Mouse (Mus musculus) MEL (cell line): ENCODE measurements around the gene Btbd19. TPM values are rescaled to one million over a fixed set of nuclear protein-coding genes. Genes with fewer than 3 reads are reported as not detected.

Source experiments
- DNase-seq: peaks from one replicate; pipeline ENCODE4 v3.0.0; 2011; ENCODE audit warnings: low read depth, low spot score
- H3K27ac ChIP-seq: 2 replicates; pipeline ENCODE4 v1.5.1; 2012; ENCODE audit warnings: low read depth, mild to moderate bottlenecking, control low read depth, low read length, moderate library complexity; ENCODE audit not compliant: control insufficient read depth
- H3K27me3 ChIP-seq, 2 experiments: fragments of 150-350 bp in 1 of 2; sonication (generic) in 1 of 2; 2 replicates each; pipeline ENCODE4 v1.6.1; 2012; ENCODE audit warnings: low read length in 2 of 2, mild to moderate bottlenecking in 2 of 2, improper control_type of control experiment in 1 of 2, moderate library complexity in 1 of 2; ENCODE audit not compliant: insufficient read depth in 2 of 2, control insufficient read depth in 1 of 2
- H3K36me3 ChIP-seq, 2 experiments: 2 replicates each; pipeline ENCODE4 v1.6.1; 2012 to 2014; ENCODE audit warnings: low read length in 2 of 2, improper control_type of control experiment in 1 of 2, inconsistent platforms in 1 of 2, mild to moderate bottlenecking in 1 of 2; ENCODE audit not compliant: insufficient read depth in 2 of 2, control insufficient read depth in 1 of 2
- H3K4me1 ChIP-seq, 2 experiments: fragments of 150-350 bp in 1 of 2; sonication (generic) in 1 of 2; 2 replicates each; pipeline ENCODE4 v1.6.1; 2012; ENCODE audit warnings: low read length in 2 of 2, improper control_type of control experiment in 1 of 2, mild to moderate bottlenecking in 1 of 2; ENCODE audit not compliant: insufficient read depth in 2 of 2, control insufficient read depth in 1 of 2
- H3K4me3 ChIP-seq, 2 experiments: fragments of 150-350 bp in 1 of 2; sonication (generic) in 1 of 2; 2 replicates each; pipeline ENCODE4 v1.5.1; 2012; ENCODE audit warnings: low read depth in 2 of 2, low read length in 2 of 2, mild to moderate bottlenecking in 2 of 2, moderate library complexity in 2 of 2, control low read depth in 1 of 2, improper control_type of control experiment in 1 of 2; ENCODE audit not compliant: control insufficient read depth in 1 of 2, insufficient read depth in 1 of 2
- H3K79me2 ChIP-seq: 2 replicates; pipeline ENCODE4 v1.6.1; 2012; ENCODE audit warnings: mild to moderate bottlenecking, low read length, moderate library complexity; ENCODE audit not compliant: control insufficient read depth, poor library complexity, insufficient read depth
- H3K9ac ChIP-seq: 2 replicates; pipeline ENCODE4 v1.6.1; 2012; ENCODE audit warnings: low read depth, mild to moderate bottlenecking, control low read depth, low read length, moderate library complexity; ENCODE audit not compliant: control insufficient read depth, poor library complexity, severe bottlenecking
- H3K9me3 ChIP-seq: fragments of 150-350 bp; sonication (generic); replicated peaks from 2 replicates; pipeline ENCODE4 v1.6.1; 2012; ENCODE audit warnings: mild to moderate bottlenecking, low read length, improper control_type of control experiment, moderate library complexity; ENCODE audit not compliant: insufficient read depth
- BHLHE40 ChIP-seq: IDR thresholded peaks from 2 replicates; pipeline ENCODE4 v1.6.1; 2012; ENCODE audit warnings: low read depth, mild to moderate bottlenecking, inconsistent platforms, low read length, improper control_type of control experiment, borderline replicate concordance
- CTCF ChIP-seq, 3 experiments: IDR thresholded peaks in 2 of 3; conservative IDR thresholded peaks in 1 of 3; 2 replicates each; pipeline ENCODE4 v1.5.1; 2011 to 2012; ENCODE audit warnings: low read length in 3 of 3, low read depth in 2 of 3, mild to moderate bottlenecking in 2 of 3, improper control_type of control experiment in 1 of 3, inconsistent platforms in 1 of 3, mixed read lengths in 1 of 3, moderate library complexity in 1 of 3; ENCODE audit not compliant: control insufficient read depth in 1 of 3, insufficient read depth in 1 of 3, poor library complexity in 1 of 3, severe bottlenecking in 1 of 3
- ELF1 ChIP-seq: IDR thresholded peaks from 2 replicates; pipeline ENCODE4 v1.6.1; 2014; ENCODE audit warnings: low read depth, mild to moderate bottlenecking, inconsistent platforms, low read length, improper control_type of control experiment, moderate library complexity
- EP300 ChIP-seq, 2 experiments: IDR thresholded peaks; 2 replicates each; pipeline ENCODE4 v1.6.1; 2011; ENCODE audit warnings: improper control_type of control experiment in 2 of 2, low read length in 2 of 2, low read depth in 1 of 2, mild to moderate bottlenecking in 1 of 2
- GABPA ChIP-seq: IDR thresholded peaks from 2 replicates; pipeline ENCODE4 v1.6.1; 2012; ENCODE audit warnings: low read depth, mild to moderate bottlenecking, inconsistent platforms, low read length, improper control_type of control experiment, moderate library complexity
- JUND ChIP-seq: IDR thresholded peaks from 2 replicates; pipeline ENCODE4 v1.6.1; 2011; ENCODE audit warnings: low read depth, mild to moderate bottlenecking, improper control_type of control experiment, low read length
- MAFK ChIP-seq: IDR thresholded peaks from 2 replicates; pipeline ENCODE4 v1.6.1; 2011; ENCODE audit warnings: low read depth, mild to moderate bottlenecking, low read length, improper control_type of control experiment, borderline replicate concordance
- MEF2A ChIP-seq: IDR thresholded peaks from 2 replicates; pipeline ENCODE4 v1.6.1; 2014; ENCODE audit warnings: low read depth, mild to moderate bottlenecking, inconsistent platforms, low read length, improper control_type of control experiment; ENCODE audit not compliant: poor library complexity, insufficient replicate concordance, severe bottlenecking; ENCODE audit errors: extremely low read depth
- MYB ChIP-seq: IDR thresholded peaks from 2 replicates; pipeline ENCODE4 v1.6.1; 2011; ENCODE audit warnings: mild to moderate bottlenecking, low read depth, low read length, improper control_type of control experiment
- NELFE ChIP-seq: IDR thresholded peaks from 2 replicates; pipeline ENCODE4 v1.6.1; 2011; ENCODE audit warnings: low read depth, low read length, improper control_type of control experiment
- POLR2A ChIP-seq, 2 experiments: IDR thresholded peaks; 2 replicates each; pipeline ENCODE4 v1.6.1; 2011 to 2012; ENCODE audit warnings: low read length in 2 of 2, mild to moderate bottlenecking in 2 of 2, control low read depth in 1 of 2, improper control_type of control experiment in 1 of 2, low read depth in 1 of 2, moderate library complexity in 1 of 2; ENCODE audit not compliant: control insufficient read depth in 1 of 2, insufficient read depth in 1 of 2, poor library complexity in 1 of 2
- POLR2AphosphoS2 ChIP-seq: IDR thresholded peaks from 2 replicates; pipeline ENCODE4 v1.6.1; 2011; ENCODE audit warnings: low read length, improper control_type of control experiment
- POLR2AphosphoS5 ChIP-seq: IDR thresholded peaks from 2 replicates; pipeline ENCODE4 v1.6.1; 2012; ENCODE audit warnings: low read depth, borderline replicate concordance, mild to moderate bottlenecking, inconsistent platforms, low read length, moderate library complexity, mixed read lengths
- RAD21 ChIP-seq: IDR thresholded peaks from 2 replicates; pipeline ENCODE4 v1.6.1; 2011; ENCODE audit warnings: mild to moderate bottlenecking, low read depth, low read length, improper control_type of control experiment
- TAL1 ChIP-seq: IDR thresholded peaks from 2 replicates; pipeline ENCODE4 v1.6.1; 2012; ENCODE audit warnings: mild to moderate bottlenecking, inconsistent platforms, low read length, moderate library complexity, mixed read lengths
- TCF12 ChIP-seq: IDR thresholded peaks from 2 replicates; pipeline ENCODE4 v1.6.1; 2014; ENCODE audit warnings: low read depth, mild to moderate bottlenecking, inconsistent platforms, low read length, improper control_type of control experiment, moderate library complexity
- USF1 ChIP-seq: IDR thresholded peaks from 2 replicates; pipeline ENCODE4 v1.6.1; 2014; ENCODE audit warnings: low read depth, mild to moderate bottlenecking, inconsistent platforms, low read length, improper control_type of control experiment, moderate library complexity
- ZC3H11A ChIP-seq: IDR thresholded peaks from 2 replicates; pipeline ENCODE4 v1.6.1; 2012; ENCODE audit warnings: low read depth, mild to moderate bottlenecking, inconsistent platforms, low read length, improper control_type of control experiment
- ZKSCAN1 ChIP-seq: IDR thresholded peaks from 2 replicates; pipeline ENCODE4 v1.6.1; 2012; ENCODE audit warnings: low read depth, mild to moderate bottlenecking, inconsistent platforms, low read length, improper control_type of control experiment, moderate library complexity
- ZMIZ1 ChIP-seq: IDR thresholded peaks from 2 replicates; pipeline ENCODE4 v1.6.1; 2012; ENCODE audit warnings: low read depth, mild to moderate bottlenecking, inconsistent platforms, low read length, improper control_type of control experiment, moderate library complexity
- ZNF384 ChIP-seq: IDR thresholded peaks from 2 replicates; pipeline ENCODE4 v1.6.1; 2012; ENCODE audit warnings: low read depth, mild to moderate bottlenecking, inconsistent platforms, low read length, improper control_type of control experiment
- polyA plus RNA-seq, 2 experiments: library from polyadenylated mRNA; stranded (reverse) in 1 of 2; unstranded in 1 of 2; fragments of >175 nt in 1 of 2; fragments of >200 nt in 1 of 2; gene quantifications; 2 replicates each; pipeline versions ENCODE4 v1.2.1 to v1.2.4; 2012; ENCODE audit warnings: low replicate concordance in 2 of 2, low read depth in 1 of 2; ENCODE audit not compliant: insufficient read length in 2 of 2, insufficient read depth in 1 of 2, missing spikeins in 1 of 2
- total RNA-seq: library from RNA; depleted of rRNA; stranded (reverse); fragments of 300-350 nt; gene quantifications from 2 replicates; pipeline ENCODE4 v1.2.3, GENCODE M21; 2012

The Btbd19 gene
- total and polyA plus RNA-seq, 3 experiments, result 13.6 to 22.6 TPM; not detected in 1

- H3K9me3 ChIP-seq, result no peaks in the 10 kb centered on the region
- no peak for TF ChIP-seq POLR2AphosphoS5
- TF ChIP-seq MYB, result no peak
- no peak for TF ChIP-seq ZKSCAN1
- no peak for TF ChIP-seq GABPA
- TF ChIP-seq ZMIZ1, result no peak
- TF ChIP-seq ZC3H11A, result no peak
- TF ChIP-seq JUND, result no peak
- no peak for TF ChIP-seq TCF12
- TF ChIP-seq CTCF (IDR thresholded peaks at IDR 0.05 in 2 of 3, conservative IDR thresholded peaks at IDR 0.05 in 1 of 3; ENCODE audit: control insufficient read depth in 1 of 3, insufficient read depth in 1 of 3, low read depth in 2 of 3, low read length in 3 of 3, poor library complexity in 1 of 3, severe bottlenecking in 1 of 3), result no peak
- H3K36me3 ChIP-seq, result peaks cover 0 to 27% of the 10 kb centered on the region in 2 experiments; a peak in 2 of 4 replicates
- H3K4me1 ChIP-seq, result peaks cover 7 to 34% of the 10 kb centered on the region in 2 experiments
- H3K27ac ChIP-seq, result no peak overlapping the region
- H3K9ac ChIP-seq, result no peak overlapping the region
- no peak for DNase-seq
- peaks cover 2% of the 10 kb centered on the region for H3K79me2 ChIP-seq
- no peaks in the 10 kb centered on the region for H3K27me3 ChIP-seq
- H3K4me3 ChIP-seq, result no peak overlapping the region
These were observed 2.6 kb upstream of the Btbd19 start for GRCm38 (mm10) chr4:117127991-117128686.

- H3K9me3 ChIP-seq, result no peaks in the 10 kb centered on the region
- DNase-seq, result peak; percentile 68
- no peak for TF ChIP-seq RAD21
- no peak for TF ChIP-seq POLR2A (IDR thresholded peaks at IDR 0.05; ENCODE audit: control insufficient read depth in 1 of 2, insufficient read depth in 1 of 2, low read depth in 1 of 2, low read length in 2 of 2, poor library complexity in 1 of 2)
- TF ChIP-seq ELF1, result no peak
- no peak for TF ChIP-seq BHLHE40
- TF ChIP-seq USF1, result no peak
- TF ChIP-seq NELFE, result no peak
- TF ChIP-seq TCF12, result no peak
- no peak for TF ChIP-seq ZC3H11A
- TF ChIP-seq POLR2AphosphoS2, result no peak
- no peak for TF ChIP-seq MAFK
- TF ChIP-seq ZNF384, result no peak
- TF ChIP-seq ZKSCAN1, result no peak; the same call in 1 of the 2 replicates
- TF ChIP-seq GABPA, result no peak
- TF ChIP-seq ZMIZ1, result no peak
- no peak for TF ChIP-seq MYB
- no peak for TF ChIP-seq TAL1
- no peak for TF ChIP-seq EP300 (IDR thresholded peaks at IDR 0.05; ENCODE audit: low read depth in 1 of 2, low read length in 2 of 2)
- TF ChIP-seq MEF2A, result no peak
- peak within 1 kb of the TSS; percentile 83 for H3K9ac ChIP-seq
- H3K27me3 ChIP-seq, result no peaks in the 10 kb centered on the region
- H3K4me3 ChIP-seq, result peak within 1 kb of the TSS; percentile 7 to 20; a peak in 3 of 4 replicates
- H3K79me2 ChIP-seq, result no peaks in the 10 kb centered on the region; the same call in 1 of the 2 replicates
- peak within 1 kb of the TSS; percentile 100 for H3K27ac ChIP-seq
- peaks cover 5 to 30% of the 10 kb centered on the region in 2 experiments for H3K4me1 ChIP-seq
- H3K36me3 ChIP-seq, result peaks cover 0 to 27% of the 10 kb centered on the region in 2 experiments; a peak in 2 of 4 replicates
These were observed 1.3 kb upstream of the Btbd19 start, which contains the start of gene Tctex1d4 for GRCm38 (mm10) chr4:117126675-117127290. Tctex1d4 (plus strand) TSS chr4:117126794.
